Mouse (Mus musculus) midbrain, embryonic 12.5 days (tissue): Measurements from ENCODE around the gene Esrra. TPM values are rescaled to one million over a fixed set of nuclear protein-coding genes. Genes with fewer than 3 reads are reported as not detected.

Source experiments
- ATAC-seq: fragments of 200-750 bp; cut with Nextera tagmentation; 2 replicates; pipeline ENCODE4 v1.8.0; 2017; ENCODE audit warnings: low read depth, moderate TSS enrichment, moderate library complexity; ENCODE audit not compliant: low FRiP score
- H3K27ac ChIP-seq: fragments of 300-500 bp; sonication (generic); replicated peaks from 2 replicates; pipeline ENCODE4 v1.5.1; 2016; ENCODE audit warnings: mild to moderate bottlenecking
- H3K27me3 ChIP-seq: fragments of 300-500 bp; sonication (generic); 2 replicates; pipeline ENCODE4 v1.6.1; 2016; ENCODE audit warnings: mild to moderate bottlenecking
- H3K36me3 ChIP-seq: fragments of 300-500 bp; sonication (generic); 2 replicates; pipeline ENCODE4 v1.6.1; 2016
- H3K4me1 ChIP-seq: fragments of 300-500 bp; sonication (generic); 2 replicates; pipeline ENCODE4 v1.6.1; 2016
- H3K4me2 ChIP-seq: fragments of 300-500 bp; sonication (generic); replicated peaks from 2 replicates; pipeline ENCODE4 v1.6.1; 2016; ENCODE audit warnings: mild to moderate bottlenecking, moderate library complexity
- H3K4me3 ChIP-seq: fragments of 300-500 bp; sonication (generic); 2 replicates; pipeline ENCODE4 v1.5.1; 2016; ENCODE audit warnings: mild to moderate bottlenecking
- H3K9ac ChIP-seq: fragments of 300-500 bp; sonication (generic); replicated peaks from 2 replicates; pipeline ENCODE4 v1.6.1; 2016; ENCODE audit warnings: mild to moderate bottlenecking, moderate library complexity
- H3K9me3 ChIP-seq: fragments of 300-500 bp; sonication (generic); 2 replicates; pipeline ENCODE4 v1.6.1; 2016; ENCODE audit warnings: mild to moderate bottlenecking
- WGBS: fragments of 180-500 bp; shearing (Covaris S2); methylation state at CpG from one replicate; pipeline ENCODE4 v1.1.7; 2016; 5-methylcytosine and 5-hydroxymethylcytosine counted together
- polyA plus RNA-seq: library from polyadenylated mRNA; unstranded; fragments of >200 nt; fragmentation: Nextera tagmentation; extraction: Ambion mirVana; gene quantifications from 2 replicates; pipeline ENCODE4 v1.2.1, GENCODE M21; 2016

Esrra gene
- polyA plus RNA-seq, 1 experiment from 2014 or later = 13.9 TPM

DNA sequence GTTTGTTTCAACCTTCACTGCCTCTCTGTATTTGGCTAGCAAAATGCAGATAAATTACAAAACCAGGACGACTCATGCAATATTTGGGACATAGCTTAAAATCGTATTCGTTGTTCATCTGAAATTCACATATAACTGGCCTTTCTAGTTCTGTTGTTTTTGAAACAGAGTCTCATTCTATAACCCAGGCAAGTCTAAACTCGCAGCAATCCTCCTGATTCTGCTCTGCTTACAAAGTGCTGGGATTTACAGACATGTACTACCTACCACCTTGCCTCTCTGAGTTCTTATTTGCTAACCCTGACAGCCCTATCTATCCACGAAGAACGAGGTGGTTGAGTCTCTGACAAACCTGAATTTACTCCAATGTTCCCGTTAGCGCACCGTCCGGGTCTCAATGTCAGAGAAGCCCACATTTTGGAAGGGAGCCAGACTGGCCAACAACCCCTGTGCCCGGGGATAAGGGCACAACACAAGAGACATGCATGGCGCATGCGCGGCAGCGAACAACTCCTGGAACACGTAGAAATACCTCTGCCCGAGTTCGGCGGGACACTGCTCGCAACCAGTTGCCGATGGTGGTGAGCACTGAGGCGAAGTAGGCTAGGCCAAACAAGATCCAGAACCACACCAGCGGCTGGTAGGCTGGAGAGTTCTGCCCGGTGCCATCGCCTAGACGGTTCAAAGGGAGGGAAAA lies 5.1 kb upstream of the Esrra start:
- peak overlapping the region; percentile 24 for H3K4me3 ChIP-seq
- H3K9ac ChIP-seq = no peak overlapping the region
- peak overlapping the region; percentile 37 for H3K4me2 ChIP-seq
- 10% methylated on average over 26 of the region's 26 CpGs for WGBS
- peaks cover 30% of the 10 kb centered on the region for H3K4me1 ChIP-seq
- no peaks in the 10 kb centered on the region for H3K9me3 ChIP-seq
- H3K27me3 ChIP-seq = peaks cover 94% of the 10 kb centered on the region
- no peak overlapping the region for H3K27ac ChIP-seq
- ATAC-seq = no peak
- H3K36me3 ChIP-seq = no peaks in the 10 kb centered on the region

GRCm38 (mm10) chr19:6925611-6926329 lies 4.2 kb upstream of the Esrra start:
- WGBS = 4% methylated on average over 35 of the region's 40 CpGs
- H3K36me3 ChIP-seq = no peaks in the 10 kb centered on the region
- no peak for ATAC-seq
- no peak overlapping the region for H3K27ac ChIP-seq
- 0 out of 2 replicates have a peak overlapping the region, but pooled peaks have one; percentile 4 for H3K4me3 ChIP-seq
- H3K9me3 ChIP-seq = no peaks in the 10 kb centered on the region
- 0 out of 2 replicates have a peak overlapping the region, but pooled peaks have one; percentile 11 for H3K4me2 ChIP-seq
- H3K4me1 ChIP-seq = peaks cover 33% of the 10 kb centered on the region
- no peak overlapping the region for H3K9ac ChIP-seq
- H3K27me3 ChIP-seq = peaks cover 85% of the 10 kb centered on the region

- no peak within 1 kb of the TSS for H3K9ac ChIP-seq
- H3K27ac ChIP-seq = no peak within 1 kb of the TSS
- peaks cover 39% of the 10 kb centered on the region for H3K4me1 ChIP-seq
- no peaks in the 10 kb centered on the region for H3K36me3 ChIP-seq
- ATAC-seq = no peak
- 4% methylated on average over 9 of the region's 9 CpGs for WGBS
- peak within 1 kb of the TSS; percentile 11; the same call in 1 of the 2 replicates for H3K4me2 ChIP-seq
- H3K4me3 ChIP-seq = peak within 1 kb of the TSS; percentile 15; the same call in 1 of the 2 replicates
- H3K27me3 ChIP-seq = peaks cover 80% of the 10 kb centered on the region
- no peaks in the 10 kb centered on the region for H3K9me3 ChIP-seq
Observed at GRCm38 (mm10) chr19:6925307-6925573, 3.6 kb upstream of the Esrra start, which contains the start of gene Catsperz. TSS of gene Catsperz (minus strand) at chr19:6925380.

DNA sequence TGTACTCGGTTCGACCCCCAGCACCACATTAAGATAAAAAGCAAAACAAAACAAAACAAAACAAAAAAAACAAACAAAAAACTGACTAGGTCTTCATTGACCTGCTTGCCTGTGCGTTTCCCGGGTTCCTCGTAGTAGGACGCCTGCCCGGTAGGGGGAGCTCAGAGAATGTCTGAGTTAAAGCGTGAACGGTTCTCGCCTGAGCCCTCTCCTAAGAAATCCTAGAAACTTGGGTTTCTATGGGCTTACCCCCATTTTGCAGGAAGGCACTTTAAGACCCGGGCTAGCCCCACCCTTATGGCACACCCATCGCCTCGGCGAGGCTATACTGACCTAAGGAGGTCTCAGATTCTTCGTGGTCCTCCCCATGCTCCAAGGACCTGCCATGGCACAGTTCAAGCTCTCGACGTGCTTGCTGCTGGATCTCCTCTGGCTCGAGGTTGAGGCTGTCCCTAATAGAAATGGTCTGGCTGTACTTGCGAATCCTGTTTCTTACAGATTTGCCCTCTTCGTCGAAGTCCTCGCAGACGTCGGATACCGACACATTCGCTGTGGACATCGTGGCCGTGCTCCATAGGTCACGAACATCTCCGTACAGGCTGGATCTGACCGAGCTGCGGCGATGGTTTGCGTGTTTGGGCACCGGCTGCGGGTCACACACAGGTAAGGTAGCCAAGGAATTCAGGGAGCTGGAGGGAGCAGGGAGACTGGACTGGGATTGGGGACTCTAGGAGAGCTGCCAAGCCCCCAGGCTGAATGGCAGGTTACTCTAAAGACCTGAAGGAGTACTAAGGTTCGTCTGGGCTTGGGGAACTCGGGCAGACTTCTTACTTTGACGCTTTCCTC lies 3.1 kb upstream of the Esrra start:
- H3K27me3 ChIP-seq = peaks cover 76% of the 10 kb centered on the region
- H3K27ac ChIP-seq = no peak overlapping the region
- no peaks in the 10 kb centered on the region for H3K9me3 ChIP-seq
- no peaks in the 10 kb centered on the region for H3K36me3 ChIP-seq
- H3K4me2 ChIP-seq = peak overlapping the region; percentile 1; the same call in 1 of the 2 replicates
- H3K4me1 ChIP-seq = peaks cover 44% of the 10 kb centered on the region
- H3K4me3 ChIP-seq = peak overlapping the region; percentile 15; the same call in 1 of the 2 replicates
- no peak overlapping the region for H3K9ac ChIP-seq
- ATAC-seq = no peak
- 4% methylated on average over 39 of the region's 39 CpGs for WGBS

GRCm38 (mm10) chr19:6922901-6923735 lies 1.5 kb upstream of the Esrra start:
- Histone ChIP-seq H3K4me3 (no peak overlapping the region), H3K9me3 (no peaks in the 10 kb centered on the region), H3K9ac (no peak overlapping the region), H3K4me2 (peak overlapping the region; percentile 91; the same call in 1 of the 2 replicates), H3K36me3 (no peaks in the 10 kb centered on the region), H3K4me1 (peaks cover 47% of the 10 kb centered on the region), H3K27me3 (peaks cover 61% of the 10 kb centered on the region), H3K27ac (no peak overlapping the region)
- WGBS = 65% methylated on average over 6 of the region's 6 CpGs
- ATAC-seq = no peak

- Histone ChIP-seq H3K27me3 (peaks cover 40% of the 10 kb centered on the region), H3K4me1 (peaks cover 37% of the 10 kb centered on the region), H3K9me3 (no peaks in the 10 kb centered on the region), H3K27ac (peak overlapping the region; percentile 92), H3K4me2 (peak overlapping the region; percentile 91), H3K4me3 (peak overlapping the region; percentile 91), H3K36me3 (no peaks in the 10 kb centered on the region), H3K9ac (peak overlapping the region; percentile 96)
- WGBS = 2% methylated on average over 28 of the region's 48 CpGs
- peak; percentile 10; the same call in 1 of the 2 replicates for ATAC-seq
Observed at GRCm38 (mm10) chr19:6920741-6921636, 624 bp downstream of the Esrra start.

DNA sequence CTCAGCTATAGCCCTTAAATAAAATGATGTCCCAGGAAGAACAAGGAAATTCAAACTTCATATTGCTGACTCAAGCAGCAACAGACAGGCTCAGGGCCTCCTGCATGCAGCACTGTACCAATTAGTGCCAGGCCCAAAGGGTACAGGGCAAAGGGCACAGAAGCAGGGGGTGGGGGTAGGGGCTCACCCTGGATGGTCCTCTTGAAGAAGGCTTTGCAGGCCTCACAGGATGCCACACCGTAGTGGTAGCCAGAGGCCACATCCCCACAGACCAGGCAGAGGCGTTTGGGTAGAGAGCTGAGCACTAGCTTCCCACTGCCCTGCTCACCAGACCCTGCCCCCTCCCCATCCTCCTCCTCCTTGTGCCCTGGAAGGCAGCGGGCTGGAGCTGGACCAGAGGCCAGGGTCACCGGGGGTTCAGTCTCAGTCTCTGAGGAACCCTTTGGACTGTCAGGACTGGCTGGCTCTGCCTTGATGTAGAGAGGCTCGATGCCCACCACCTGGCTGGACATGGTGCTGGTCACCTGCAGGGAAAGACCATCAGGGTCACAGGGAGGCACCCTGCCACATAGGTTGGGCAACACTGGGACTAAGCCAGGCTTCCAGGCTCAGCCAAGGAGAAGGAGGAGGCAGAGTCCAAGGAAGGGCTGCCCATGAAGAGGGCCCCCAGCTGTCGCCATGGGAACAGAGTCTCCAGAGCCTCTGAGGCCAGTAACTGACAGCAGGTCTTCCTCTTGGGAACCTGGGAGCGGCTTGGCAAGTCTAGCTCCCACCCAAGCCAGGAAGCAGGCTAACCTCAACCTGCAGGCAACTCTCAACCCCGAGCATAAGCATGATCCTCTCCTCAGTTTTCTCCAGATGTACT lies 1.5 kb downstream of the Esrra start:
- Histone ChIP-seq H3K9me3 (no peaks in the 10 kb centered on the region), H3K9ac (peak overlapping the region; percentile 96), H3K27ac (no peak overlapping the region), H3K4me1 (peaks cover 30% of the 10 kb centered on the region), H3K36me3 (no peaks in the 10 kb centered on the region), H3K4me3 (peak overlapping the region; percentile 91), H3K4me2 (peak overlapping the region; percentile 91), H3K27me3 (peaks cover 31% of the 10 kb centered on the region)
- 40% methylated on average over 8 of the region's 8 CpGs for WGBS
- ATAC-seq = no peak

DNA sequence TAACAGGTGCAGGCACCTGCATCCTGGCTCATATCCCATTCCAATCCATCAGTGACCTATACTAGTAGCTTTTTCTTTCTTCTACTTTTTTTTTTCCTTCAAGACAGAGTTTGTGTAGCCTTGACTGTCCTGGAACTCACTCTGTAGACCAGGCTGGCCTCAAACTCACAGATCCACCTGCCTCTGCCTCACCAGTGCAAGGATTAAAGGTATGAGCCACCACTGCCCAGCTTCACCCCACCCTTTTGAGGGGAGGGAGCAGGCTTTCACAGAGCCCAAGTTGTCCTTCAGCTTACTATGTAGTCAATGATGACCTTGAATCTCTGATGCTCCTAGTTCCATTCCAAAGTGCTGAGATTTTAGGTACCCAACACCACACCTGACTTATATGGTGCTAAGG lies 2.2 kb downstream of the Esrra start:
- ATAC-seq = no peak
- Histone ChIP-seq H3K4me2 (peak overlapping the region; percentile 91; the same call in 1 of the 2 replicates), H3K36me3 (no peaks in the 10 kb centered on the region), H3K9ac (0 out of 2 replicates have a peak overlapping the region, but pooled peaks have one; percentile 20), H3K9me3 (no peaks in the 10 kb centered on the region), H3K27me3 (peaks cover 25% of the 10 kb centered on the region), H3K4me3 (no peak overlapping the region), H3K4me1 (peaks cover 24% of the 10 kb centered on the region), H3K27ac (no peak overlapping the region)

- 88% methylated on average over 4 of the region's 4 CpGs for WGBS
Observed at GRCm38 (mm10) chr19:6918321-6918720, 3.3 kb downstream of the Esrra start.

DNA sequence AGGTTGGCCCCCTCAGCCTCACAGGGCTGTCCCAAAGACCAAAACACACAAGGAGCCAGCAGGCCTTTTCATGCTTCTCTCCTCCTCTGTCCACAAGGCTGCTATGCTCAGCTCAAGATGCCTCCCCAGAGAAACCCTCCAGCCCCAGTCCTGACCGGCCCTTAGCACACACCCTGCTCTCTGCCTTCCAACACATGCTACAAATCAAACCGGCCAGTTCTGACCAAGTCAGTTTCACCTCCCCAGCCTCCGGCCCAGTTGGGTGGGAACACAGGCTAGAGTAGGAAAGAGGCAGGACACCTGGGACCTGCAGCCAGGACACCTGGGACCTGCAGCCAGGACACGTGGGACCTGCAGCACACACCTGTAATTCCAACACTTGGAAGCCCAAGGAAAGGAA lies 5.1 kb downstream of the Esrra start:
- H3K4me1 ChIP-seq = peaks cover 18% of the 10 kb centered on the region
- no peak overlapping the region for H3K4me2 ChIP-seq
- no peak overlapping the region for H3K4me3 ChIP-seq
- no peaks in the 10 kb centered on the region for H3K27me3 ChIP-seq
- WGBS = 85% methylated on average over 4 of the region's 4 CpGs
- H3K27ac ChIP-seq = no peak overlapping the region
- H3K36me3 ChIP-seq = peaks cover 29% of the 10 kb centered on the region
- H3K9me3 ChIP-seq = no peaks in the 10 kb centered on the region
- no peak overlapping the region for H3K9ac ChIP-seq
- no peak for ATAC-seq

More at GRCm38 (mm10) chr19:6918321-6918720, 3.3 kb downstream of the Esrra start:
- H3K4me1 ChIP-seq = peaks cover 24% of the 10 kb centered on the region
- H3K27ac ChIP-seq = no peak overlapping the region
- no peak overlapping the region for H3K4me3 ChIP-seq
- ATAC-seq = no peak
- H3K9me3 ChIP-seq = no peaks in the 10 kb centered on the region
- peaks cover 11% of the 10 kb centered on the region for H3K36me3 ChIP-seq
- peaks cover 13% of the 10 kb centered on the region for H3K27me3 ChIP-seq
- no peak overlapping the region for H3K4me2 ChIP-seq
- H3K9ac ChIP-seq = no peak overlapping the region
